Mouse (Mus musculus) midbrain, embryonic 10.5 days (tissue): ENCODE results near the gene Ptprn. TPM values are rescaled to one million over a fixed set of nuclear protein-coding genes. Genes with fewer than 3 reads are reported as not detected.
"Not testable (repeated sequence)": the region's sequence is repeated elsewhere in the genome, so short reads cannot be mapped to it uniquely, and the experiment has no call there.

Experiments used
- DNase-seq: peaks from one replicate; pipeline ENCODE4 v3.0.0-alpha.2; 2017; ENCODE audit warnings: low spot score
- H3K27ac ChIP-seq: fragments of 300-500 bp; sonication (generic); replicated peaks from 2 replicates; pipeline ENCODE4 v1.5.1; 2016; ENCODE audit warnings: mild to moderate bottlenecking
- H3K27me3 ChIP-seq: fragments of 300-500 bp; sonication (generic); 2 replicates; pipeline ENCODE4 v1.6.1; 2016; ENCODE audit warnings: low read depth, mild to moderate bottlenecking; ENCODE audit not compliant: poor library complexity, severe bottlenecking
- H3K36me3 ChIP-seq: fragments of 300-500 bp; sonication (generic); 2 replicates; pipeline ENCODE4 v1.6.1; 2016; ENCODE audit warnings: mild to moderate bottlenecking, moderate library complexity
- H3K4me1 ChIP-seq: fragments of 300-500 bp; sonication (generic); 2 replicates; pipeline ENCODE4 v1.6.1; 2016
- H3K4me3 ChIP-seq: fragments of 300-500 bp; sonication (generic); 2 replicates; pipeline ENCODE4 v1.5.1; 2016; ENCODE audit warnings: mild to moderate bottlenecking, moderate library complexity
- H3K9me3 ChIP-seq: fragments of 300-500 bp; sonication (generic); replicated peaks from 2 replicates; pipeline ENCODE4 v1.6.1; 2016; ENCODE audit warnings: mild to moderate bottlenecking
- WGBS: fragments of 180-500 bp; shearing (Covaris S2); methylation state at CpG from one replicate; pipeline ENCODE4 v1.1.7; 2016; 5-methylcytosine and 5-hydroxymethylcytosine counted together
- polyA plus RNA-seq: library from polyadenylated mRNA; unstranded; fragments of >200 nt; fragmentation: Nextera tagmentation; extraction: Ambion mirVana; gene quantifications from 2 replicates; pipeline ENCODE4 v1.2.1, GENCODE M21; 2016

The Ptprn gene
- polyA plus RNA-seq, 1 experiment from 2014 or later: 3.6 TPM

- DNase-seq: no peak
- H3K27me3 ChIP-seq: peaks cover 14% of the 10 kb centered on the region
- peaks cover 29% of the 10 kb centered on the region for H3K4me1 ChIP-seq
- no peak overlapping the region for H3K4me3 ChIP-seq
- no peaks in the 10 kb centered on the region for H3K9me3 ChIP-seq
- 67% methylated on average over 9 of the region's 9 CpGs for WGBS
- 0 out of 2 replicates have a peak overlapping the region, but pooled peaks have one; percentile 10 for H3K27ac ChIP-seq
- H3K36me3 ChIP-seq: peaks cover 9% of the 10 kb centered on the region
These were observed 16.1 kb downstream of the Ptprn start for GRCm38 (mm10) chr1:75248041-75248772.

GRCm38 (mm10) chr1:75247071-75247930 is 17.0 kb downstream of the Ptprn start:
- peak overlapping the region; percentile 10; the same call in 1 of the 2 replicates for H3K27ac ChIP-seq
- peaks cover 29% of the 10 kb centered on the region for H3K4me1 ChIP-seq
- peaks cover 5% of the 10 kb centered on the region for H3K27me3 ChIP-seq
- DNase-seq: no peak
- no peak overlapping the region for H3K4me3 ChIP-seq
- peaks cover 12% of the 10 kb centered on the region for H3K36me3 ChIP-seq
- 77% methylated on average over 16 of the region's 16 CpGs for WGBS
- no peaks in the 10 kb centered on the region for H3K9me3 ChIP-seq

- H3K27me3 ChIP-seq: no peaks in the 10 kb centered on the region
- H3K27ac ChIP-seq: no peak overlapping the region
- no peak overlapping the region for H3K4me3 ChIP-seq
- H3K9me3 ChIP-seq: no peaks in the 10 kb centered on the region
- H3K4me1 ChIP-seq: peaks cover 20% of the 10 kb centered on the region
- H3K36me3 ChIP-seq: peaks cover 28% of the 10 kb centered on the region
- 11% methylated on average over 4 of the region's 4 CpGs for WGBS
- DNase-seq: no peak
These were observed 19.5 kb downstream of the Ptprn start for GRCm38 (mm10) chr1:75244836-75245235.

GRCm38 (mm10) chr1:75244175-75244826 is 20.0 kb downstream of the Ptprn start:
- H3K4me3 ChIP-seq: no peak overlapping the region
- 88% methylated on average over 12 of the region's 12 CpGs for WGBS
- H3K4me1 ChIP-seq: peaks cover 20% of the 10 kb centered on the region
- H3K27me3 ChIP-seq: no peaks in the 10 kb centered on the region
- peaks cover 33% of the 10 kb centered on the region for H3K36me3 ChIP-seq
- no peaks in the 10 kb centered on the region for H3K9me3 ChIP-seq
- no peak overlapping the region for H3K27ac ChIP-seq
- no peak for DNase-seq

- Histone ChIP-seq H3K9me3 (no peaks in the 10 kb centered on the region), H3K36me3 (peaks cover 35% of the 10 kb centered on the region), H3K4me3 (no peak overlapping the region), H3K27ac (no peak overlapping the region), H3K27me3 (no peaks in the 10 kb centered on the region), H3K4me1 (peaks cover 18% of the 10 kb centered on the region)
- no peak for DNase-seq
- WGBS: 89% methylated on average over 14 of the region's 14 CpGs
These were observed 20.9 kb downstream of the Ptprn start for GRCm38 (mm10) chr1:75243411-75243810.

GRCm38 (mm10) chr1:75239591-75239990 is 24.7 kb downstream of the Ptprn start:
- H3K36me3 ChIP-seq: peaks cover 35% of the 10 kb centered on the region
- H3K4me1 ChIP-seq: peaks cover 23% of the 10 kb centered on the region
- H3K27ac ChIP-seq: no peak overlapping the region
- H3K27me3 ChIP-seq: 0 out of 2 replicates have a peak, but pooled peaks cover 7% of the 10 kb centered on the region
- no peak for DNase-seq
- WGBS: 88% methylated on average over 10 of the region's 10 CpGs
- no peak overlapping the region for H3K4me3 ChIP-seq
- no peaks in the 10 kb centered on the region for H3K9me3 ChIP-seq

GRCm38 (mm10) chr1:75236117-75237050 is 27.9 kb downstream of the Ptprn start, which contains the start of gene Dnajb2:
TSS of gene Dnajb2 (plus strand) at chr1:75236406.
- WGBS: under 1% methylated on average over 62 of the region's 64 CpGs
- peak; percentile 84 for DNase-seq
- Histone ChIP-seq H3K27me3 (peaks cover 15% of the 10 kb centered on the region; the same call in 1 of the 2 replicates), H3K9me3 (no peaks in the 10 kb centered on the region), H3K4me1 (peaks cover 25% of the 10 kb centered on the region), H3K4me3 (peak within 1 kb of the TSS; percentile 71), H3K36me3 (peaks cover 18% of the 10 kb centered on the region), H3K27ac (peak within 1 kb of the TSS; percentile 87)

- Histone ChIP-seq H3K9me3 (no peaks in the 10 kb centered on the region), H3K4me3 (no peak overlapping the region), H3K36me3 (peaks cover 5% of the 10 kb centered on the region; the same call in 1 of the 2 replicates), H3K27me3 (peaks cover 18% of the 10 kb centered on the region; the same call in 1 of the 2 replicates), H3K27ac (no peak overlapping the region), H3K4me1 (peaks cover 25% of the 10 kb centered on the region)
- DNase-seq: peak; percentile 63
- 3% methylated on average over 8 of the region's 8 CpGs for WGBS
These were observed 29.7 kb downstream of the Ptprn start for GRCm38 (mm10) chr1:75234606-75235005.

GRCm38 (mm10) chr1:75232489-75232888 is 31.8 kb downstream of the Ptprn start:
- H3K4me3 ChIP-seq, H3K36me3 ChIP-seq, H3K27ac ChIP-seq, H3K9me3 ChIP-seq, DNase-seq: not testable (repeated sequence)
- 69% methylated on average over 4 of the region's 4 CpGs for WGBS
- Histone ChIP-seq H3K27me3 (peaks cover 22% of the 10 kb centered on the region; the same call in 1 of the 2 replicates), H3K4me1 (peaks cover 24% of the 10 kb centered on the region)

GRCm38 (mm10) chr1:75231664-75232152 is 32.6 kb downstream of the Ptprn start, which contains the start of gene A630095N17Rik:
TSS of gene A630095N17Rik (minus strand) at chr1:75232102.
- DNase-seq: no peak
- 75% methylated on average over 5 of the region's 5 CpGs for WGBS
- Histone ChIP-seq H3K36me3 (no peaks in the 10 kb centered on the region), H3K9me3 (no peaks in the 10 kb centered on the region), H3K4me3 (no peak within 1 kb of the TSS), H3K27me3 (peaks cover 22% of the 10 kb centered on the region; the same call in 1 of the 2 replicates), H3K27ac (no peak within 1 kb of the TSS), H3K4me1 (peaks cover 16% of the 10 kb centered on the region)

- H3K27ac ChIP-seq: no peak overlapping the region
- peaks cover 22% of the 10 kb centered on the region; the same call in 1 of the 2 replicates for H3K27me3 ChIP-seq
- DNase-seq: no peak
- H3K9me3 ChIP-seq: no peaks in the 10 kb centered on the region
- WGBS: 70% methylated on average over 4 of the region's 4 CpGs
- peaks cover 11% of the 10 kb centered on the region for H3K4me1 ChIP-seq
- H3K4me3 ChIP-seq: no peak overlapping the region
- H3K36me3 ChIP-seq: no peaks in the 10 kb centered on the region
These were observed 33.1 kb downstream of the Ptprn start for GRCm38 (mm10) chr1:75231224-75231623.
